Mouse (Mus musculus) hindbrain, embryonic 11.5 days (tissue): ENCODE measurements around the gene Elk4. TPM values are rescaled to one million over a fixed set of nuclear protein-coding genes. Genes with fewer than 3 reads are reported as not detected.

Source experiments
- ATAC-seq: fragments of 200-750 bp; cut with Nextera tagmentation; 2 replicates; pipeline ENCODE4 v1.8.0; 2017; ENCODE audit warnings: mild to moderate bottlenecking, moderate TSS enrichment, moderate library complexity; ENCODE audit not compliant: low FRiP score
- DNase-seq: peaks from one replicate; pipeline ENCODE4 v3.0.0-alpha.2; 2015; ENCODE audit warnings: low spot score
- H3K27ac ChIP-seq: fragments of 300-500 bp; sonication (generic); 2 replicates; pipeline ENCODE4 v1.5.1; 2014; ENCODE audit warnings: mild to moderate bottlenecking, low read depth, low read length
- H3K27me3 ChIP-seq: fragments of 300-500 bp; sonication (generic); 2 replicates; pipeline ENCODE4 v1.6.1; 2014; ENCODE audit warnings: mild to moderate bottlenecking, low read length, moderate library complexity, mixed read lengths; ENCODE audit not compliant: control insufficient read depth, insufficient read depth
- H3K36me3 ChIP-seq: fragments of 300-500 bp; sonication (generic); 2 replicates; pipeline ENCODE4 v1.6.1; 2014; ENCODE audit warnings: mild to moderate bottlenecking, low read length, moderate library complexity, mixed read lengths; ENCODE audit not compliant: control insufficient read depth, insufficient read depth
- H3K4me1 ChIP-seq: fragments of 300-500 bp; sonication (generic); replicated peaks from 2 replicates; pipeline ENCODE4 v1.6.1; 2014; ENCODE audit warnings: low read length, mixed read lengths; ENCODE audit not compliant: control insufficient read depth, insufficient read depth
- H3K4me2 ChIP-seq: fragments of 300-500 bp; sonication (generic); replicated peaks from 2 replicates; pipeline ENCODE4 v1.6.1; 2014; ENCODE audit warnings: mild to moderate bottlenecking, low read depth, low read length
- H3K4me3 ChIP-seq: fragments of 300-500 bp; sonication (generic); 2 replicates; pipeline ENCODE4 v1.5.1; 2014; ENCODE audit warnings: low read depth, low read length
- H3K9ac ChIP-seq: fragments of 300-500 bp; sonication (generic); 2 replicates; pipeline ENCODE4 v1.6.1; 2014; ENCODE audit warnings: low read depth, low read length
- H3K9me3 ChIP-seq: fragments of 300-500 bp; sonication (generic); 2 replicates; pipeline ENCODE4 v1.6.1; 2016; ENCODE audit warnings: low read length; ENCODE audit not compliant: control insufficient read depth
- WGBS: fragments of 180-500 bp; shearing (Covaris S2); extraction: QIAGEN DNeasy Blood & Tissue Kit; methylation state at CpG from one replicate; pipeline ENCODE4 v1.1.7; 2014; 5-methylcytosine and 5-hydroxymethylcytosine counted together
- polyA plus RNA-seq: library from polyadenylated mRNA; unstranded; fragments of >200 nt; fragmentation: Nextera tagmentation; extraction: Ambion mirVana; gene quantifications from 2 replicates; pipeline ENCODE4 v1.2.1, GENCODE M21; 2014

Elk4 gene
- polyA plus RNA-seq, 1 experiment from 2014 or later, result 22.6 TPM

GRCm38 (mm10) chr1:132040201-132040621, 32.8 kb downstream of the Elk4 start:
- ATAC-seq (no peak), DNase-seq (no peak)
- Histone ChIP-seq H3K4me3 (no peak overlapping the region), H3K9me3 (no peaks in the 10 kb centered on the region), H3K36me3 (no peaks in the 10 kb centered on the region), H3K9ac (no peak overlapping the region), H3K27ac (no peak overlapping the region), H3K27me3 (no peaks in the 10 kb centered on the region), H3K4me2 (no peak overlapping the region), H3K4me1 (no peaks in the 10 kb centered on the region)
- 75% methylated on average over 9 of the region's 9 CpGs for WGBS

- H3K9ac ChIP-seq, result no peak overlapping the region
- no peak for ATAC-seq
- 77% methylated on average over 4 of the region's 4 CpGs for WGBS
- H3K27me3 ChIP-seq, result no peaks in the 10 kb centered on the region
- no peak for DNase-seq
- no peaks in the 10 kb centered on the region for H3K4me1 ChIP-seq
- H3K9me3 ChIP-seq, result no peaks in the 10 kb centered on the region
- no peak overlapping the region for H3K27ac ChIP-seq
- no peak overlapping the region for H3K4me2 ChIP-seq
- H3K36me3 ChIP-seq, result no peaks in the 10 kb centered on the region
- H3K4me3 ChIP-seq, result no peak overlapping the region
Measured at GRCm38 (mm10) chr1:132043759-132044158, 36.4 kb downstream of the Elk4 start.

GRCm38 (mm10) chr1:132046143-132046735, 38.8 kb downstream of the Elk4 start:
- DNase-seq, result peak; percentile 79
- ATAC-seq, result peak; percentile 49; the same call in 1 of the 2 replicates
- Histone ChIP-seq H3K9ac (no peak overlapping the region), H3K27ac (no peak overlapping the region), H3K36me3 (no peaks in the 10 kb centered on the region), H3K27me3 (no peaks in the 10 kb centered on the region), H3K9me3 (no peaks in the 10 kb centered on the region), H3K4me3 (no peak overlapping the region), H3K4me1 (no peaks in the 10 kb centered on the region), H3K4me2 (no peak overlapping the region)
- whole genome bisulfite sequencing, result 32% methylated on average over 15 of the region's 15 CpGs

GRCm38 (mm10) chr1:132051746-132052145, 44.3 kb downstream of the Elk4 start:
- no peak for DNase-seq

GRCm38 (mm10) chr1:132054387-132054786, 47.0 kb downstream of the Elk4 start:
- no peak overlapping the region for H3K4me2 ChIP-seq
- no peak overlapping the region for H3K4me3 ChIP-seq
- H3K9me3 ChIP-seq, result no peaks in the 10 kb centered on the region
- 88% methylated on average over 3 of the region's 3 CpGs for WGBS
- no peak overlapping the region for H3K27ac ChIP-seq
- H3K27me3 ChIP-seq, result no peaks in the 10 kb centered on the region
- no peaks in the 10 kb centered on the region for H3K36me3 ChIP-seq
- ATAC-seq (no peak), DNase-seq (no peak)
- H3K4me1 ChIP-seq, result no peaks in the 10 kb centered on the region
- no peak overlapping the region for H3K9ac ChIP-seq

More at GRCm38 (mm10) chr1:132051746-132052145, 44.3 kb downstream of the Elk4 start:
- no peaks in the 10 kb centered on the region for H3K9me3 ChIP-seq
- no peak overlapping the region for H3K4me3 ChIP-seq
- no peak overlapping the region for H3K27ac ChIP-seq
- no peaks in the 10 kb centered on the region for H3K36me3 ChIP-seq
- no peak overlapping the region for H3K9ac ChIP-seq
- ATAC-seq, result no peak
- H3K4me1 ChIP-seq, result no peaks in the 10 kb centered on the region
- no peak overlapping the region for H3K4me2 ChIP-seq
- no peaks in the 10 kb centered on the region for H3K27me3 ChIP-seq
- 83% methylated on average over 3 of the region's 3 CpGs for WGBS

- H3K27me3 ChIP-seq, result no peaks in the 10 kb centered on the region
- no peak overlapping the region for H3K4me3 ChIP-seq
- ATAC-seq (no peak), DNase-seq (no peak)
- no peaks in the 10 kb centered on the region for H3K4me1 ChIP-seq
- H3K36me3 ChIP-seq, result no peaks in the 10 kb centered on the region
- no peak overlapping the region for H3K4me2 ChIP-seq
- H3K9ac ChIP-seq, result no peak overlapping the region
- no peaks in the 10 kb centered on the region for H3K9me3 ChIP-seq
- no peak overlapping the region for H3K27ac ChIP-seq
- WGBS, result 83% methylated on average over 7 of the region's 7 CpGs
Measured at GRCm38 (mm10) chr1:132055054-132055664, 47.8 kb downstream of the Elk4 start.

GRCm38 (mm10) chr1:132058558-132058957, 51.2 kb downstream of the Elk4 start:
- no peak overlapping the region for H3K9ac ChIP-seq
- no peaks in the 10 kb centered on the region for H3K9me3 ChIP-seq
- no peak overlapping the region for H3K4me3 ChIP-seq
- no peak overlapping the region for H3K27ac ChIP-seq
- H3K4me1 ChIP-seq, result no peaks in the 10 kb centered on the region
- no peaks in the 10 kb centered on the region for H3K27me3 ChIP-seq
- ATAC-seq (no peak), DNase-seq (no peak)
- 90% methylated on average over 5 of the region's 5 CpGs for WGBS
- no peak overlapping the region for H3K4me2 ChIP-seq
- H3K36me3 ChIP-seq, result no peaks in the 10 kb centered on the region

- Histone ChIP-seq H3K9ac (no peak overlapping the region), H3K4me1 (no peaks in the 10 kb centered on the region), H3K36me3 (no peaks in the 10 kb centered on the region), H3K9me3 (no peaks in the 10 kb centered on the region), H3K4me2 (no peak overlapping the region), H3K4me3 (no peak overlapping the region), H3K27ac (no peak overlapping the region), H3K27me3 (no peaks in the 10 kb centered on the region)
- DNase-seq, result no peak
- no peak for ATAC-seq
- WGBS, result 70% methylated on average over 7 of the region's 7 CpGs
Measured at GRCm38 (mm10) chr1:132060036-132060769, 52.8 kb downstream of the Elk4 start.
